Mouse (Mus musculus) left cerebral cortex, postnatal 36 days (tissue): ENCODE measurements around the gene Ppp2r1b. TPM values are rescaled to one million over a fixed set of nuclear protein-coding genes. Genes with fewer than 3 reads are reported as not detected.

Experiments used
- DNase-seq, 2 experiments: peaks; one replicate each; pipeline ENCODE4 v3.0.0; 2021 to 2022; ENCODE audit warnings: low spot score in 2 of 2, mixed read lengths in 1 of 2
- intact Hi-C: fragments of 180-260 bp; cut with DNase I; formaldehyde crosslinking; loops from one replicate; pipeline ENCODE4 v1.15.1; 2025
- total RNA-seq, 2 experiments: library from RNA; stranded (reverse); gene quantifications; 2 replicates each; pipeline ENCODE4 v1.2.3; 2021

Ppp2r1b gene
- total RNA-seq, 2 experiments from 2014 or later, result 13.6 to 15.4 TPM

DNA sequence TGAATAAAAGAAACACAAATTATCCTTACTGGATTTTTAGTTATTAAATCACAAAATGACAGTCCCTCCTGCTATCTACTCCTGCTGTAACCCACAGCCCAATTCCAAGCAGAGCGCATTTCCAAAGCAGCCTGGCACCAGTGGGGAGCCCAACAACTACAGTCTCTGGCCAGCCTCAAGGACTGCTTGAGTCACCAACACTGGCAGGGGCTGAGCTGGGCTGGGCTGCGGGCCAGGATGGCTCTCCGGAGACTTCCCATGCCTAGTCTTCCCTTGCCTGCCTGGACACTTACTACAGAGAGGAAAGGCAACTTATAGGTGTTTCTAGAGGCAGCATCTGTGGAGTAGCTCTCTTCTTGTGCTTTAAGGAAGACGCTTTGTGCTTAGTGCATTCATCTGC is 48.6 kb downstream of the Ppp2r1b start:
- intact Hi-C loops, result no loop called here
- DNase-seq, result peak; percentile 52 to 54

- DNase-seq, result no peak
- intact Hi-C loops, result no loop called here
Measured at GRCm38 (mm10) chr9:50900026-50900920, 55.2 kb downstream of the Ppp2r1b start.

DNA sequence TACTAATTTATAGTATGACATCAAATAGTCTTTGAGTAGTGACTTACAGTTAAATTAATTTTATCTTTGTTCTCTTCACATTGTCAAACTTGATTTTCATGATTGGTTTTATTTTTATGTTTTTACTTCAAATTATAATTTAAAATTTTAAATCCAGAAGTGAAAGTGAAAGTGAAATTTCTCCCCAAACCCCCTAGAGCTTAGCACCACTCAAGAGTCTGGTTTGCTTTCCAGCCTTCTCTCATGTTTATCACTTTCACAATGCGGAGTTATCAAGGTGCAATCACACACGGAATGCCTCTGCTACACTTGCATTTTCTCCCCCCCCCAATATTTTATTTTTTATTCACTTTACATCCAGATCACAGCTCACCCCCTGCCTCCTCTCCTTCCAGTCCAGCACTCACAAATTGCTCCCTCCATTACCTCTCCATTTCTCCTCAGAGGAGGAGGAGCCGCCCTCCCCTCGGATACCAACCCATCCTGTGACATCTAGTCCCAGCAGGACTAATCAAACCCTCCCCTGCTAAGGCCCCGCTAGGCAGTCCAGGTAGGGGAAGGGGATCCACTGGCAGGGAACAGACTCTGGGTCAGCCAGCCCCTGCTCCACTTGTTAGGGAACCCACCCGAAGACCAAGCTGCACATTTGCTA is 59.2 kb downstream of the Ppp2r1b start:
- intact Hi-C loops, result no loop called here
- DNase-seq, result no peak

GRCm38 (mm10) chr9:50905321-50905720 is 60.2 kb downstream of the Ppp2r1b start:
- intact Hi-C loops, result no loop called here
- no peak for DNase-seq

DNA sequence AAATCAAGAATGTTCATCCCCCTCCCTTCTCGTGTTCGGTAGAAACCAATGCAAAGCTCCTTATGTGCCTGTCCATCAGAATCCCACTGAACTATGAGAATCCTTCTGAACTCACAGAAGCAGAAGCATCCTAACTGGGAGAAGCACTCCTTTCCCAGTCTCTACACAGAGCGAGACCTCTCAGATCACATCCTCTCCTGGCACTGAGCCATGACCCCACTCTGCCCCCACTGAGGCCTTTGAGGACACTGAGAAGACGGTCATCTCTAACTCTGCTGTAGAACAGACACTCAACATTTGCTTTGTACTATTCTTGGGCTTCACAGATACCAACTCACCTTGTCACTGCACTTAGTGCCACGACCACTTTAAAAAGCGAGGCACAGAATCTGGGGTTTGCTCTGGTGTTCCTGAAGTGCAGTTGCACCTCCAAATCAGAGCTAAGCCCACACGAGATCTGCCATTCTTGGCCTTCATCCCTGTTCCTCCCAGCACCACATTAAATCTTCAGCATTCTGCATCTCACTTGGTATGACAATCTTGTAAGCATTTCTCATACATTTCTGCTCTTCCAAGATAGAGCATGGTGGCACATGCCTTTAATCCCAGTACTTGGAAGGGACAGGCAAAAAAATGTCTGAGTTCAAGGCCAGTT is 66.9 kb downstream of the Ppp2r1b start:
- DNase-seq, result no peak
- intact Hi-C loops, result no loop called here

- intact Hi-C loops, result no loop called here
- DNase-seq, result no peak
Measured at GRCm38 (mm10) chr9:50918131-50918530, 73.0 kb downstream of the Ppp2r1b start.

GRCm38 (mm10) chr9:50919554-50919953 is 74.5 kb downstream of the Ppp2r1b start:
- DNase-seq, result no peak
- intact Hi-C loops, result no loop called here

- no peak for DNase-seq
- intact Hi-C loops, result no loop called here
Measured at GRCm38 (mm10) chr9:50920933-50921895, 76.1 kb downstream of the Ppp2r1b start.

DNA sequence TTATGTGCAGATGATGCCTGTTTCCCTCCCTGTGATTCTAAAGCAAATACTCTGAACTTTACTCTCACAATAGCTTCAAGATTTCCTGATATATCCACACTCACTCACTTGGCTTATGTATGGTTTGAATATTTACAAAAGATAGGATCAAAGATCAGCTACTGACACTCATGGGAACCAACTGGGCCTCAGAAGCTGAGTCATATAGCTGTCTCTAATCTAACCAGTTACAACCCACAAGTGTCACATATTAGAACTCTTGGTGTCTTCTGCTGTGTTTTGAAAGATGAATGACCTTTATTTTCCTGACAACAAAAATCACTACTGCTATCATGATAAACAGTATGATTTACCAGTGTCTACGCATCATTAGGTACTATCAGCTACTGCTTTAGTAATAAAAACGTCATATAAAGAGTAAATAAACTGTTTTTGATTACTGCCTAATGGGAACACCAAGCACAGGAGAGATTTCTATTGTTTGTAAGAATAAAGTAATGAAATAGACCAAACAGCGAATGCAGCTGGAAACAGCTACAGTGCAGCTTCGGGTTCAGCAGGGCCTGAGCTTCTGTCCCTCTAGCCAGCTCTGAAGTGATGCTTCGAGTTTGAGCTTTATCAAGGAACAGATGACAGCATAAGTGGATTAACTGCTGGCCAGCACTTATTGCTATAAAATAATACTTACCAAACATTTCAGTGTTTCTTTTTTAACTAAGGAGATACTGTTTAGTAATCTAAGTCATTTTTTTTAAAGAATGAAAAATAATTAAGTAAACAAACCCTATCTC is 77.5 kb downstream of the Ppp2r1b start:
- DNase-seq, result no peak
- intact Hi-C loops, result no loop called here

DNA sequence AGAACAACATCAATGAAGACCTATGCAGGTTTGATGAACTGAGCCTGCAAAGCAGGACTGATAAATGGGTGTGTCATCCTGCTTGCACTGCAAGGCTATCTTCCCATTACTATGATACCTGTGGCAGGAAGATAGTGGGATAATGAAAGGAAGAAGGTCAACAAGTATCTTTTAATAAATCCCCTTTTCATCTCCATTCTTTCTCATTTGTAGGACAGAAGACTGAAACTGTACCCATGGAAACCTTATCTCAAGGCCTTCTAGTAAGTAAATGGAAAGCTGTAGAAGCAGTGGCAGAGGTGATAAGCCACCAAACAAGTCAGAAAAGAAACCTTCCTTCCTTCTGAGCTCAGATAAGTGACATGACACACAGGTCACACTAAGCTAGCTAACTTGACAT is 79.4 kb downstream of the Ppp2r1b start:
- intact Hi-C loops, result no loop called here

DNA sequence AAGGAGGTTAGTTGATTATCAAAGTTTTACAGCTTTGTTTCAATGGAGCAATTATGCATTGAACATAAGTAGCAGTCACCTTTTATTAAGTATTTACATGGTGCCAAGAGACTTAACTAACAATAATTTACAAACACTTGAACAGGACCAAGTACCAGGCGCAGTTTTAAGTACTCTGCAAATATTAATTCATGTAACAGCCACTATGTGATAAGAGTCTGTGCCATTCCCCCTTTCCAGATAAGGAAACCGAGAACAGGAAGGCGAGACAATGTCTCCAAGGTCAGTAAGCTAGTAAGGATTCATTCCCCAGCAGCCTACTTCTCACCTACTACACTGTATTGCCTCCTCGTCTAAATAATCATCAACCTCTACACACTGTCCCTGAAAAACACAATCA is 80.7 kb downstream of the Ppp2r1b start:
- no peak for DNase-seq
- intact Hi-C loops, result no loop called here

More for the DNA sequence above, 79.4 kb downstream of the Ppp2r1b start:
- DNase-seq, result no peak

- intact Hi-C loops, result no loop called here
- no peak for DNase-seq
Measured at GRCm38 (mm10) chr9:50929986-50930385, 84.9 kb downstream of the Ppp2r1b start.

GRCm38 (mm10) chr9:50941804-50942401 is 96.8 kb downstream of the Ppp2r1b start:
- no peak for DNase-seq
- intact Hi-C loops, result no loop called here

- no peak for DNase-seq
- intact Hi-C loops, result no loop called here
Measured at GRCm38 (mm10) chr9:50942711-50943110, 97.6 kb downstream of the Ppp2r1b start.
